Mouse (Mus musculus) adrenal gland, postnatal 25 days (tissue): ENCODE results near the gene Gtf2f1. TPM values are rescaled to one million over a fixed set of nuclear protein-coding genes. Genes with fewer than 3 reads are reported as not detected.
"Not testable (repeated sequence)": the region's sequence is repeated elsewhere in the genome, so short reads cannot be mapped to it uniquely, and the experiment has no call there.

ENCODE experiments used
- DNase-seq: peaks from one replicate; pipeline ENCODE4 v3.0.0; 2021; ENCODE audit warnings: mixed read lengths
- long read RNA-seq: library from polyadenylated mRNA; stranded (forward); transcript quantifications from one replicate; pipeline ENCODE4 v2.0.0, GENCODE M21; 2021
- total RNA-seq: library from RNA; stranded (reverse); gene quantifications from 2 replicates; pipeline ENCODE4 v1.2.3, GENCODE M21; 2021

Gtf2f1 gene
- 46.1 and 55.3 TPM in 2 replicates for total RNA-seq
- long read RNA-seq, transcript Gtf2f1-201 (13 exons, 1,717 nt), result major isoform, 90 of 129 reads
- long read RNA-seq, partial matches to known transcripts, result 13 of 129 reads
- long read RNA-seq, other reads (novel, unspliced or antisense), result 26 of 129 reads

DNA sequence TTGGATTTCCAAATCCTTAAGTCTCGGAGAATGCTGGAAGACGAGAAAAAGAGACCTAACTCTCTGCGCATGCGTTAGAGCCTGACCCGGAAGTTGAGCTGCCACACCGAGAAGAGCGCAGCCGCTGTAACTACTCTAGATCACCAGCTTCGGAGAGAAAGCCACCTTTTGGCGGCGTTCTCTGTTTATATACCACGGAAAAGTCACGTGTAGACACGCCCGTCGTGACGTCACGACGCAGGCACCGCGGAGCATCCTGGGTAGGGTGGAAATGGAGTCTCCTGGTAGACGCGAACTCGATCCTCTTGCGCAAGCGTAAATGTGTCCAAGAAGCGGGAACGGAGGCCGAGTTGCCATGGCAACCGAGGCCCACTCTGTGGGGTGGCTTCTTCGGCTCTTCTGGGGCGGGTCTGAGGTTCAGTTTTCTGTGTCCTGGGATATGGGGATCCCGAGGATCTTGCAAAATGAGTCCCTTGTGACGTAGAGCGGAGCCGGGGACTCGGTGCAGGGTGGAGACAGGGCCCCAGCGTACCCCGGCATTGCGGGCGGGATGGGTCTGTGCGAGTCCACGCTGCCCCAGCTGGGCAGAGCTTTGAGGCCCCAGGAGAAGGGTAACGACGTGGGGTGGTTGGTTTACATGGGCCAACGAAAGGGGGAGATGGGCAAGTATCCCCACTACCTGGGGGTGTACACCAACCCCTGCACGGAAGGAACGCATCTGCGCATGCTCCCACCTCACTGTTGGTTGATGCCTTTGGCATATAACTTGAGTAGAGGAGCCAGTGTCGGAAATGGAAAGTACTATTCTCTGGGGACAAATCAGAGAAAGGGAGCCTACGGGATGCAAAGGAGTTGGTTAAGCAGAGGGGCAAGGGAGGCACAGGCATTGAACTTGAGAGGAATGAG, at the start of gene Gtf2f1, which contains the start of gene Gm17949:
TSS of gene Gtf2f1 (minus strand) at position 53 of the 906 bp plus-strand sequence.
TSS of gene Gm17949 (plus strand) at position 234 of the 906 bp plus-strand sequence.
- peak; percentile 89 for DNase-seq

GRCm38 (mm10) chr17:57060231-57060801, 49.2 kb upstream of the Gtf2f1 start:
- peak; percentile 92 for DNase-seq

- peak; percentile 74 for DNase-seq
These were observed 48.4 kb upstream of the Gtf2f1 start, which contains the start of gene Slc25a23 for GRCm38 (mm10) chr17:57059486-57059977. Slc25a23 (minus strand) TSS chr17:57059863.

GRCm38 (mm10) chr17:57058891-57059485, 47.9 kb upstream of the Gtf2f1 start, which contains the start of gene Crb3:
Crb3 (plus strand) TSS chr17:57059105.
- DNase-seq, result peak; percentile 43

DNA sequence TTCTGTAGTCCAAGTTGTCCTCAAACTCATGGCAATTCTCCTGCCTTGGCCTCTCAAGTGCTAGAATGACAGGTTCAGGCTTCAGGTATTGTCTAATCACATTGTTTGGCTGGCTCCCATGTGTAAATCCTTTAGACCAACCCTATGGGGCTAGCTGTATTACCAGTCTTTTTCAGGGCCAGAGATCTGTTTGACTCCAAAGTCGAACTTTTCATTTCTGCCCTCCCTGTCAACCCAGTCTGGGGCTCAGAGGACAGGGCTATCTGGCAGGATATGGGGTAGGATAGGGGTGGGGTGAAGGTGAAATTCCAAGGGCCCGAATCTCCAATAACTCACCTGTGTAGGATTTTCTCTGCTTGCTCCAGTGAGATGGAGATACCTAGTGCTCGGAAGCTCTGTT, 45.2 kb upstream of the Gtf2f1 start:
- no peak for DNase-seq

DNA sequence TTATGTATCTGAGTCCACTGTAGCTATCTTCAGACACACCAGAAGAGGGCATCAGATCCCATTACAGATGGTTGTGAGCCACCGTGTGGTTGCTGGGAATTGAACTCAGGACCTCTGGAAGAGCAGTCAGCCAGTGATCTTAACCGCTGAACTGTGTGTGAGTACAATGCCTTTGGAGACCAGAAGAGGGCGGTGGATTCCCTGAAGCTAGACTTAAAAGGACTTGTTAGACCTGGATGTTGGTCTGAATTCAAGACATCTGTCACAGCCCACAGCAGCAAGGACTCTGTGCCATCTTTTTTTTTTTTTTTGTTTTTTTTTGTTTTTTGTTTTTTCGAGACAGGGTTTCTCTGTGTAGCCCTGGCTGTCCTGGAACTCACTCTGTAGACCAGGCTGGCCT, 40.6 kb upstream of the Gtf2f1 start:
- DNase-seq, result not testable (repeated sequence)

DNA sequence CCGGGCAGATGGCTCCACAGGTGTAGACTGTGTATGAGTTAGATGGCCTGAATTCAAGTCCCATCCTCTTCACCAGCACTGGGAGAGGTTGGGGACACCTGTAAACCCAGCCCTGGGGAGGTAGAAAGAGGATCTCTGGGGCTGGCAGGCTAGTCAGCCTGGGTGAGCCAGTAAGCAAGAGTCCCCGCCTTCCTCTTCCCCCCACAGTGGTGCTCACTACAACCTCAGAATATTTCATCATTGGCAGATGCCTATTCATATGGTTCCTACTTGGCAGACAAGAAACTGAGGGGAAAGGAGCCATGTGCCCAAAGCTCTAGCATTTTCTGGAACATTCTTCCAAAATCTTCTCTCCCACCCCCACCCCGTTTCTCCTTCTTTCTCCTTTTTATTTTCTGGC, 37.7 kb upstream of the Gtf2f1 start:
- no peak for DNase-seq

GRCm38 (mm10) chr17:57047406-57047805, 36.3 kb upstream of the Gtf2f1 start:
- DNase-seq, result no peak

- no peak for DNase-seq
These were observed 30.5 kb upstream of the Gtf2f1 start, which contains the start of gene Slc25a41 for GRCm38 (mm10) chr17:57041554-57041953. Slc25a41 (minus strand) TSS chr17:57041654.

DNA sequence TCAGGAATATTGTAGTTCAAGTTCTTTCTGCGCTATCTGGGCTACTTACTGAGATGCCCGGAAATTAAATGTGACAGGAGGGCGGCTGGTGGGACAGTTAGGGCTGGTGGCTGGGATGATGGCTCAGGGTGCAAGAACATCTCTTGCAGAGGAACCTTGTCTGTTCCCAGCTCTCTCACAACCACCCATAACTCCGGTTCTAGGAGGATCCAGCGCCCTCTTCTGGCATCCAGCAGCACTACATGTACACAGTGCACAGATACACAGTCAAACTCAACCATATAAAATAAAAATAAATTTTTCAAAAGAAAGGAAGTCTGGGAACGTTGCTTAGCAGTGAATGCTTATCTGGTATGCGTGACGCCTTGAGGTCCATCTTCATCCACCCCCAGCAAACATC, 27.9 kb upstream of the Gtf2f1 start:
- DNase-seq, result no peak

DNA sequence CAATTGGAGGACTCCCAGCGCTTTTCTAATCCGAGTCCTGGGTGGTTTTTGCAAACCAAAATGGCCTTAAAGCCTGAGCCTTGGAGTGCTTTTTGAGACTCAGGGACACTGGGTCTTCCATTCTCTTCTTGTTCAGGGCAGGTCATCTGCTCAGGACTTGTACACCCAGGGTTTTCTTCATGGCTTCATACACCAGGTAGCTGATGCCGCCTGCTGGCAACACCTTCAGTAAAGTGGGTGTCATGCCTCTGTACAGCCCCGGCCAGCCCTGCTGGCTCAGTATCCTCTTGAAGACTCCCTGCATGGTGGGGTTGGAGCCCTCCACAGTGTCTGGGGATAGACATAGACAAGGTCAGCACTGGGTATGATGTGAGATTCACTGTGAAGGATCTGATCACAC, 21.8 kb upstream of the Gtf2f1 start:
- DNase-seq, result no peak

DNA sequence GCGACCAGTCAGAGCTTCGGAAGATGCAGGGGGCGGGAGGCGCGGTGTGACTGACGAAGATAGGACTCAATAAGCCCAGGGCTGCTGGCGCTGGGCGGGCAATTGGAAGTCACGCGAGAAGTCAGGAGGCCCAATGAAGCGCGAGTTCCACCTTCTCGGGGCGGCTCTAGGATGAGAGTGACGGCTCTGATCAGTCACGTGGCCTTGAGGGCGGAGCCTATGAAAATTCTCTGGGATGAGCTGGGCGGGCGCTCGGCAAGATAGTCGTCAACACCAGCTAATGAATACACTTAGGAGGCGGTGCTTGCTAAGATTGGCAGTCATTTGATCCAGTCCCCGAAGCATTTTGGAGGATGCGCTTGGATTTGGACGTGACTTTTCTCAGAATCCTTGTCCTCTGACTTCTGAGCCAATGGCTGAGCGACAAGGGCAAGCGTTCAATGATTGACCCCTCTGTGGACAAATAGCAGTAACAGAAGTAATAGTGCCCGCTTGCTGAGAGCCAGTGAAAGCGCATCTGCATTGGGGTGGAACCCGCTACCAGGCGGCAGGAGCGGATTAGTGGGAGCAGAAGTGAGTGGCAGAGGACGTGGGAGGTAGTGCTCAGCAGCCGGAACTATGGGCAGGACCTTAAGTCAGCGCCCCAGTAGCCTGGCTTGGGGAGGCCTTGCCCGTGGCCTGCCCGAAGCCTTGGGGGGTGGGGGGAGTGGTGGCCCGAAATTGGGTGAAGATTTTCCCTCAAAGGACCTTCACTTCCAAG, 20.8 kb upstream of the Gtf2f1 start:
- peak; percentile 96 for DNase-seq

- peak; percentile 46 for DNase-seq
These were observed 20.0 kb upstream of the Gtf2f1 start, which contains the start of gene Khsrp for GRCm38 (mm10) chr17:57030931-57031660. Khsrp (minus strand) TSS chr17:57031522.

DNA sequence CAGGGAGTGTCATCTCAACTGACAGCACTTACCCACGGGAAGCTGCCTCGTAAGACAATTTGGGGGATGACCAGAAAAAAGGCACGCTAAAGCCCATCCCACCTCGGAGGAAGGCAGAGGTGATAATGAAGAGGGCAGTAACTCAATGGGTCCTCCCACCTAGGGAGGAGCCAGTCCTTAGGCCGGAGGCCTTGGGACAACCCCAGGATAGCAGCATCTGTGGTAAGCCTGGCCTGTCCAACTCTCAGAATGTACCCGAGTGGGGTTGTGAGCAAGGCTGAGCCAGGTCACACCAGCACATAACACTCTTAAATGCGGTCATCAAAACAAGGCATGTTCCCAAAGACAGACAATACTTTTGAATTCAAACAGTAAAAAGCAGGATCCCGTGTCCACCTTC, 18.6 kb upstream of the Gtf2f1 start:
- DNase-seq, result no peak

DNA sequence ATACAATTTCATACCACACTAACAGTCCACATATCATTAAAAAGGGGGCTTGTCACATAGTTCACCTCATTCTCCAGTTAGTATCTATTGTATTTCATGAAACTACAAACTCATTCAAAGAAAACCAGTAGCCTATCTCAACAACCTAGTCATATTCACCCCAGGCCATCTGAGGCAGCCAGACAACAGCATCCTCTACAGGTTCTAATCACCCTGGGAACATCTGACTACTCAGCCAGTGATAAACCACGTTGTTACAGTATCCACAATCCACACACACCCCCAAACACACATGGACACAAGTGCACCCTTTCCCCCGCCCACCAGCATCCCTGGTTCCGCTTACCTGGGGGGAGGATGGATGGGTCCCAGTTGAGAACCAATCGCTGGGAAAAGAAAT, 16.4 kb upstream of the Gtf2f1 start:
- DNase-seq, result no peak

GRCm38 (mm10) chr17:57020960-57021359, 9.9 kb upstream of the Gtf2f1 start:
- no peak for DNase-seq

- no peak for DNase-seq
These were observed 8.6 kb upstream of the Gtf2f1 start for GRCm38 (mm10) chr17:57019693-57020092.

GRCm38 (mm10) chr17:57012245-57012795, 1.2 kb upstream of the Gtf2f1 start:
- DNase-seq, result no peak

DNA sequence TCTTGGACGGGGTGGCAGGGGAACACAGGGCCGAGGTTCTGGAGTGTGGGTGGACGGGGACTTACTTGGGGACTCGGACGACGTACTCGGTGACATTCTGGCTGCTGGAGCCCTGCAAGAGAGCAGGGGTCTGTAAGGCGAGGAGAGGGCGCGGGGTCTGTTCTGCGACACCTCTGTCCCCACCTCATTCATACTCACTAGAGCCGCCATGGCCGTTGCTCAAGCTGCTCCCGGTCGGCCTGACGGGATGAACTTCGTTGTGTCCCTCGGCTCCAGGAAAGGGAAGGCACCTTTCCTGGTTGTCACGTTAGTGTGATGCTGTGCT, 215 bp downstream of the Gtf2f1 start:
- no peak for DNase-seq

DNA sequence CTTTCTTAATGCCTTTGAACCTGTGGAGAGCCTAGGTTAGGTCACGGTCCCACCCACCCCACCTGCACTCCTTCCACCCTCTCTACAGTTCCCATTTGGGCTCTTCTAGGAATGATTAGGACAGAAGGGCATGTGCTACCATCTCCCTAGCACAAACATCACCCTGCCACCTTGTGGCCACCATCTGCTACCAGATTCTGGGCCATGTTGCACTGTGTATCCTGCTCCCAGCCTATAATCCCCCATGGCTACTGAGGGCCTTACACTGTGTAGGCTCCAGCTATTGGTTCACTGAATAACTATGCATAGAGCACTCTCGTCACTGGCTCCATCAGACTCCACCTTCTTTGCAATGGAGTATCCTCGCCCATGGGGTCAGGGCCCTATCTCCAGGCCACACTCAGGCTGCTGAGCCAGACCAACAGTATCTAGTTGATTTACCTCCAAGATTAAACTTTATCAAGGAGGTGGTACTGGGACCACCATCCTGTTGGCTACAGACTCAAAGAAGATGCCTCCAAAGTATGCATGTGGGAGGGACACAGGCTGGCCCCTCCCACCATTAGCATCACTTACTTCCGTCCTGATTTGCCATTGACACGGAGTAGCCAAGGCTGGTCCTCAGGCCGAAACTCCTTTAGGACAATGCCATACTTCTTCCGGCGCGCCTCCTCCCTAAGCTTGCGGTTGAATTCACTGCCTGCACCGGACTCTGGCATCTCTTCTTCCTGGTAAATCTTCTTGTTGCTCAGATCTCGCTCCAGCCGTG, 3.8 kb downstream of the Gtf2f1 start:
- DNase-seq, result no peak
